Mouse (Mus musculus): ENCODE results near the gene Cct3.
"Not testable (repeated sequence)": the region's sequence is repeated elsewhere in the genome, so short reads cannot be mapped to it uniquely, and the experiment has no call there.

Cct3 gene

DNA sequence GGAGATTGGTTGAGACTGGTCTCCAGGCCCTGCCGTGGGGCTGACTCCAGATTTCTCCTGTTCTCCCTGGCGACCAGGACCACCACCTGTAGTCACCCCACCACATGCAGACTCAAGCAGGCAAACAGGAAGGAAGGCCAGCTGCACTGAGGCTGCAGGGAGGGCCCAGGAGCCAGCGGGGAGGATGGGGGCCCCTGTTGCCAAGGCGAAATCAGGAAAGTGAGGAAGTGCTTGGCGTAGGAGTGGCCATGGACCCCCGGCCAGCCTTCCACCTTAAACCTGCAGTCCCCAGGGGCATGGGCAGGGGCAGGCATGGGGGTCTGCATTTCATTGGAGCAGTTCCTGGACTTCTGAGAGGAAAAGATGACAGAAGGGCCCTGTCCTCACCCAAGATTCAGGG is 64.2 kb downstream of the Cct3 start:
- DNase-seq (ENCODE audit: low spot score) = no peak

DNA sequence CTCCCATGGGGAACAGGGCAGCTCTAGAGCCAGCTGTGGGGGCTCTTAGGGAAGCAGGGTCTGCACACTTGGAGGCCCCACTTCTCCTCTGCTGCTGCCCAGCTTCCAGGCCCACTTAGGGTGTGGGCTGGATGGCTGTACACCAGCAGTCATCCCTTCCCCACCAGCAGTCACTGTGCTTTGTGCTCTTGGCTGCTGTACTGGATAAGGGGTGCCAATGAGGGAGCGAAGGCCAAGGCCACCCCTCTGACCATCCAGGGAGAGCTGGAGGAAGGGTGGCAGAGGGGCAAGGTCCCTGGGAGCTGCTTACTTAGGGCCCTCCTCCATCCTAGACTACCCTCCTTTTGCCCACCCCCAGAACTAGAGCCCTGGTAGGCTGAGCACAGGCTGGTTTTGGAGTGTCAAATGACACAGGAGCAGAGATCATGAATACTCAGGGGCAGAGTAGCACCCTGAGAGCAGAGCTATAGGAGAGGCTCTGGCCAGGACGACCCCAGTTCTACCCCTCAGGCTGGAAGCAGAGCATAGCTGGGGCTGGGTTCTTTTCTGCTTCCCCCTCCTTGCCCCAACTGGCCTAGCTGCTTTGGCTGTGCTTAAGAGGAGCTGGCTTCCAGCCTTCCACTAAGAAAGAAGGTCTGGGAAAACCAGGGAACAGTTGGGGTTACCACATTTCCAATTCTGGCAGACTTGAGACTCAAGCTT is 64.8 kb downstream of the Cct3 start:
- no peak for DNase-seq (ENCODE audit: low spot score)

DNA sequence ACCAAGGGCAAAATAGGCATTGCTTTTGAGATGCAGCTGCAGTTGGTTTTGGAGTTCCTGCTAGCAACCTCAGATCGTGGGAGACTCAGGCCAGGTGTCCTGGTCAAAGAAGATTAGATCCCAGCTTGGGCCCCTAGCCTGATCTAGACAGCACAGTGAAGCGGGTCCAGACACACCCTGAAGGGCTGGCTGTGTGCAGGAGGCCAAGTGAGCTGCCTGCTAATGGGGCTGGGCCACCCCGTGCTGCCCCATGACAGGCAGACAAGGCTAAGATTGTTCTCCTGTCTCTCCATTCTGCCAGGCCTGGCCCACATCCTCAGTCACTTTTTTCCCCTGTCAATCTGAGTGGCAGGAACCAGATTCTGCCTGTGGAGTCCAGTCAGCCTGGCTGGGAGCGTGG is 66.8 kb downstream of the Cct3 start:
- DNase-seq (ENCODE audit: low spot score) = peak; percentile 82

DNA sequence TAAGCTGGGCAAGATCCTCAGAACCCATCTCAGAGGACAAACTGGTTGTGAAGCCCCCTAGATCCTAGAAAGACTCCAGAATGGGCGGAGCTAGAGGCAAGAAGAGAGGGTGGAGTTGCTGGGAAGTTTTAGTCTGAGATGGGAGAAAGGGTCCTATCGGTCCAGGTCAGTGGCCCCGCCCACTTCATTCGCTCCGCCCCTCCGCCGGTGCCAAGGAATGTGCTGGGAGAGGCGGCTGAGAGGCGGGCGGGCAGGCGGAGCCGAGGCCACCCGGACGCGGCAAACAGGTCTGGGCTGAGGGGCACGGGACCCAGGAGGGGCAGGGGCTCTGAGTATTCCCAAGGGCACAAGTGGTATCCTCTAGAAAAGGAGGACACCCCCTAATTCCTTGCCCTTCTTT is 67.4 kb downstream of the Cct3 start, which contains the start of gene Paqr6:
Gene Paqr6 (plus strand): TSS at position 248 of the 400 bp plus-strand sequence.
- DNase-seq (ENCODE audit: low spot score) = peak; percentile 81

DNA sequence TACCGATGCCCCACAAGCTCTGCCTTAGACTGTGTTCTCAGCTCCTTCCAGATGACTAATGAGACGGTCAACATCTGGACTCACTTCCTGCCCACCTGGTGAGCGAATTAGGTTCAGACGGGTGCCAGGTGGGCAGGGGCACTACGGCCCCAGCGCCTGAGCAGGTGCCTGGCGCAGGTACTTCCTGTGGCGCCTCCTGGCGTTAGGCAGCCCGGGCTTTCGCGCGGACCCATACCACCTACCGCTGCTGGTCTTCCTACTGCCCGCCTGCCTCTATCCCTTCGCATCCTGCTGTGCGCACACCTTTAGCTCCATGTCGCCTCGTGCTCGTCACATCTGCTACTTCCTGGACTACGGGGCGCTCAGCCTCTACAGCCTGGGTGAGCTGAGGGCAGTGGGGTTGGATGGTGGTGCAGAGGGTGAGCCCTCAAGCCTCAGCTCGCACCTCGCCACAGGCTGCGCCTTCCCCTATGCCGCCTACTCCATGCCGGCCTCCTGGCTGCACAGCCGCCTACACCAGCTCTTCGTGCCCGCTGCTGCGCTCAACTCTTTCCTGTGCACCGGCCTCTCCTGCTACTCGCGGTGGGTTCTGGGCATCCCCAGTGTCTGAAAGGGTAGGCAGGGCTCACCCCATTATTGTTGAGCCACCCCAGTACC is 68.9 kb downstream of the Cct3 start:
- no peak for DNase-seq (ENCODE audit: low spot score)

DNA sequence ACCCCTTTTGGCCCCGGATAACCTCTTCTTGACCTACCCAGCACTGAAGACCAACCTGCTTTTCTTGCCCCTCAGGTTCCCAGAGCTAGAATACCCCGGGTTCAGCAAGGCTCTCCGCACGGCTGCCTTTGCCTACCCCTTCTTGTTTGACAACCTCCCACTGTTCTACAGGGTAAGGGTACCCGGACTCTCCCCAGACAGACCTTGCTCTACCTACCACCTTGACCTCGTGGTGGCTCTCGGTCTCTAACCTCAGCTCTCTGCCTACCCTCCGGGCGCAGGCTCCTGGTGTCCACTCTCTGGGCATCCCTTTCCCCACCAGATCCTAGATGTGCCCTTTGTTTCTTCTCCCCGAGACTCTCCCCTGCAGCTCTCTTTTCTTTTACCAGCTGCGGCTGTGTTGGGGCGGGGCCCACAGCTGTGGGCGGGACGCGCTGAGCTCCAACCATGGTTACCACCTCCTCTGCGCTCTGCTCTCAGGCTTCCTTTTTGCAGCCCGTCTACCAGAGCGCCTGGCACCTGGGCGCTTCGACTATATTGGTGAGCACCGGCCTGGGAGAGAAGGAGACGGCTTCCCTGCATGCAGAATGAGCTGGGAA is 70.0 kb downstream of the Cct3 start:
- not testable (repeated sequence) for DNase-seq (ENCODE audit: low spot score)

DNA sequence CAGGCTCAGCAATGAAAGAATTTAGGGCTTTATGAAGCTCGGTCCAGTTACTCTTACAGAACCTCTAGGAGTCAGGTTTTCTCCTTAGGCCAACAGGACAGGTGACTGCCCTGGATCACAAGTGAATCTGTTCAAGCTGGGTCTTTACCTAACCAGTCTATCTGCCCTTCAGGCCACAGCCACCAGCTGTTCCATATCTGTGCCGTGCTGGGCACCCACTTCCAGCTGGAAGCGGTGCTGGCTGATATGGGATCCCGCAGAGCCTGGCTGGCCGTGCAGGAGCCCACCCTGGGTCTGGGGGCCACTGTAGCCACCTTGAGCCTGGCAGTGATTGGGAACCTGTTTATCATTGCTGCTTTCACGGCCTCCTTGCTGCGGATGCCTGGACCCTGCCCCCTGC is 70.6 kb downstream of the Cct3 start:
- DNase-seq (ENCODE audit: low spot score) = not testable (repeated sequence)

DNA sequence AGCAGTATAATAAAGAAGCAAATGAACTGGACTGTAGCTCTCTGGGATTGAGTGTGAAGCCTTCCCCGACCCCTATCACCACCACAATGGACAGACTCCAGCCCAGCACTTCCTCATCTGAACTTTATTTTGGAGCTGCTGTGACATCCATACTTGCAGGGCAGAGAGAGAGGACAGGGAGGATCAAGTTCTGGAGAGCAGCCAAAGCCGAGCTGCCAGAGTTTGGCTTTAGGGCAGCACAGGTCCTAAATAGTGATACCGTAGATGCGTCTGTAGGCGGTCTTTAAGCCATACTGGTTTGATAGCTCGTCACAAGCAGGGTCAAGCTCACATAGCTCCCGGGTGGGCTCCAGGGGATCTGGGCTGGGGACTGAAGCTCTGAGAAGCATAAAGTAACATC is 71.6 kb downstream of the Cct3 start:
- not testable (repeated sequence) for DNase-seq (ENCODE audit: low spot score)
